Mouse (Mus musculus): ENCODE data around the gene Gpr132. TPM values are rescaled to one million over a fixed set of nuclear protein-coding genes. Genes with fewer than 3 reads are reported as not detected.

The Gpr132 gene
- polyA plus RNA-seq, 1 experiment: not detected

DNA sequence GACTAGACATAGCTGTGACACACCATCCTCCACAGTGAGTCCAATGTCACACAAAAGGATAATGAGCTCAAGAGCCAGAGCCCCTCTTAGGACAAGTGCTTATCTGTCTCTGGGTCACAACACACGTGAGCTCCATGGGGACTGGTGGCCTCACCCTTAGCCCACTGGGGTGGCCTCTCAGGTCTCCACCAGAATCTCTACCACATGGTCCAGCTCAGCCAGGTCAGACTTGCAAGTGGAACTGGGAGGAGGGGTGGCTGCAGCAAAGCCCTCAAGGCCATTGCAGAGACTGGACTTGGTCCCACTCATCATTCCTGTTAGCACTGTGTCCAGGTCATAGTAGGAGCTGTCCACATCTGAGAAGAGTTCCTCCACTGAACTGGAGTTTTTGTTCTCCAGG lies 46.8 kb downstream of the Gpr132 start:
- TF ChIP-seq GATA1 (IDR thresholded peaks at IDR 0.05; ENCODE audit: low read length): no peak

- TF ChIP-seq GATA1 (IDR thresholded peaks at IDR 0.05; ENCODE audit: low read length): no peak
These were observed 47.5 kb downstream of the Gpr132 start for GRCm38 (mm10) chr12:112820401-112820999.

- TF ChIP-seq GATA1 (IDR thresholded peaks at IDR 0.05; ENCODE audit: low read length): no peak
These were observed 48.9 kb downstream of the Gpr132 start for GRCm38 (mm10) chr12:112819057-112819662.

DNA sequence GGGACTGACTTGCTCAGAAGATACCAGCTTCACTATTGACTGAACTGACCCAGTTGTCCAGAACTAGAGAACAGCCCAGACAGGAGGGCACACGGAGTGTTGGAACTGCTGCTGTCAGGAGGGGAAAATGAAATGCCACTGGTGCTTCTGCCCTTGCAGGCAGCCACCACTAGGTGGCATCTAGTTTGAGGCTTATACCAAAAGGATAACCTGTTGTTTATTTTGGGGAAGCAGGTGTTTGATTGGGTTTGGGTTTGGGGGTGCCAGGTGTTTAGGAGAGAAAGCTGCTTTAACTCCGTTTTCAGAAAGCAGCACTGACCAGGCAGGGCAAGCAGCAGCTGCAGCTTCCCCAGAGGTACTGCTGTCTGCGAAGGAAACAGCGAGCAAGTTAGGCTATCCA lies 51.7 kb downstream of the Gpr132 start:
- TF ChIP-seq GATA1 (IDR thresholded peaks at IDR 0.05; ENCODE audit: low read length): no peak

DNA sequence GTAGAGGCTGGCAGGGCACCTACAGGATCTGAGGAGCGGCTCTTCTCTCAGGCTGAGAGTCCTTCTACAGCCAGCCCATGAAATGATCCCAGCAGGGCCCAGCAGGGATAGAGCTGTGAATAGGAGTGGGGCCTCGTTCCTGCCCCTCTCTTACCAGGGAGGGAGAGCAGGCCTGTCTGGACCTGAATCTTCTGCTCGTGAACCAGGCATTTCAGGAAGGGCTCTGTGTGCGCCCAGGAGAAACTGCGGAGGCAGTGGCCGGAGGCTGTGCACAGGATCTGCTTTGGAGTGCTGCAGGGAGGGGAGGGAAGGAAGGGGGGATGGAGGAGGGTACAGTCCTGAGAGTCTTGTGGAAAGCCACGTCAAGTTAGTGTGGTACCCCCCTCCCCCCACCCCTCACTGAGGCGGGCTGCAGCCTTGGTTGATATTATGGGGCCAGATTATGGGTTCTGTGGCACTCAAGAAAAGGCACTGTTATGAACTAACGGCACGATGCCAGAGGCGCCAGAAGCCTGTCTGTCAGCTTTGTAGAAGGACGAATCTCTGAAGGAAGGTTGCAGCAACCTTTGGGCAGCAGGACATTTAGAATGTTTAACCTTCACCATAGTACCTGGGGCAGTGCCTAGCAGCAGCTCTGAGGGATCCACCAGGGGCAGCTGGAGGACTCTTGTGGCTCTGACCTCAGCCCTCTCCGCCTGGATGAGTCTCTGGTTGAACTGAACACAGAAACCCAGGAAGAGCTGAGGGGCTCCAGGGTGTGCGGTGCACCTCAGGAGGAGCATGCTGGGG lies 53.2 kb downstream of the Gpr132 start:
- no peak for TF ChIP-seq GATA1 (IDR thresholded peaks at IDR 0.05; ENCODE audit: low read length)

DNA sequence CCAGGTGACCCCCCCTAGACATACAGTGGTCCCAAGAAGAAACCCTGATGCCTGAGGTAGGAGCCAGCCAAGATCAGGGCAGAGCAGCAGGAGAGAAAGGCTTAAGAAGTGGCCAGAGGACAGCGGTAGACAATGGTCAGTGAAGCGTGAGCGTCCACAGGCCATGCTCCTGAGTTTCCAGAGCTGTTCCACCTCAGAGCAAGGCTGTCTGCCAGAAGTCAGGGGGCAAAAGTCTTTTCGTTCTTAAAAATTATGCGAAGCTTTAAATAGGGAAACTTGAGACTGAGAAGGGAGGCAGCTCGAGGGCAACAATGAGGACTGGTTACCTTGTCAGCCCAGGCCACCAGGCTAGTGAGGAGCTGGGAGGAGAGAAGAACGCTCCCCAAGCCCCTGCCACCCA lies 54.7 kb downstream of the Gpr132 start:
- TF ChIP-seq GATA1 (IDR thresholded peaks at IDR 0.05; ENCODE audit: low read length): no peak

GRCm38 (mm10) chr12:112810092-112810885 lies 57.7 kb downstream of the Gpr132 start:
- no peak for TF ChIP-seq GATA1 (IDR thresholded peaks at IDR 0.05; ENCODE audit: low read length)

DNA sequence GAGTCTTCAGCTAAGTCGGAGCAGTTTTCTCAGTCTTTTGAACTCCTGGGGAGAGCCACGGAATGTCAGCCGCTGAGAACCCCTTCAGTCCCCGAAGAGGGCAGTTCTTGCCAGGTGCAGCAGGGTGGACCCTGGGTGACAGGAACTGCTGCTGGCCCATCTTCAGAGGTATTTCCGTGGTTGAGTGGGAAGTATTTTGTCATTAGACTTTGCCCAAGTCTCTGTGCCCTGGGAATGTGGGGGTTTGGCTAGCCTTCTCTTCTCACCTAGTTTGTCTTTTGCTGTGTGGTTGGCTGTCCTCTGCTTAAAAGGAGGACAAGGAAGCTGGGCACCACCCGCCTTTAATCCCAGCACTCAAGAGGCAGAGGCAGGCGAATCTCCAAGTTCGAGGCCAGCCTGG lies 58.4 kb downstream of the Gpr132 start:
- TF ChIP-seq GATA1 (IDR thresholded peaks at IDR 0.05; ENCODE audit: low read length): no peak

- no peak for TF ChIP-seq GATA1 (IDR thresholded peaks at IDR 0.05; ENCODE audit: low read length)
These were observed 59.3 kb downstream of the Gpr132 start, which contains the start of gene Clba1 for GRCm38 (mm10) chr12:112808587-112809364. Gene Clba1 (plus strand): TSS chr12:112808937.

DNA sequence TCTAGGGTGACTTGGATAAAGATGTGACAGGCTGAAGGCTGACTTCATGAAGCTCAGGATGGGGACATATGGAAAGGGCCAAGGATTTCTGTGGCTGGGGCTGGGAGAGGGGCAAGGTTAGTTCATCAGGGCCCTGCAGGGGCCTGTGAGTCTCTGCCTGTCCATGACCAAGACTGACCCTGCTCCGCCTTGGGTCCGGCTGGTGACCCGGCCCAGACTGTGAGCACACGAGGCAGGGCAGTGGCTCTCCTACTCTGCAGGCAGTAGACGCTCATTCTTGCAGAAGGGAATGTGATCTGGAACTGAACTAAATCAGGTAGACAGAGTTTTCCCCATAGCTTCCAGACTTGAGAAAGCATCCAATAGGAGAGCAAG lies 59.8 kb downstream of the Gpr132 start:
- no peak for TF ChIP-seq GATA1 (IDR thresholded peaks at IDR 0.05; ENCODE audit: low read length)

GRCm38 (mm10) chr12:112807796-112808195 lies 60.2 kb downstream of the Gpr132 start:
- TF ChIP-seq GATA1 (IDR thresholded peaks at IDR 0.05; ENCODE audit: low read length): no peak

- no peak for TF ChIP-seq GATA1 (IDR thresholded peaks at IDR 0.05; ENCODE audit: low read length)
These were observed 62.0 kb downstream of the Gpr132 start for GRCm38 (mm10) chr12:112806044-112806443.

DNA sequence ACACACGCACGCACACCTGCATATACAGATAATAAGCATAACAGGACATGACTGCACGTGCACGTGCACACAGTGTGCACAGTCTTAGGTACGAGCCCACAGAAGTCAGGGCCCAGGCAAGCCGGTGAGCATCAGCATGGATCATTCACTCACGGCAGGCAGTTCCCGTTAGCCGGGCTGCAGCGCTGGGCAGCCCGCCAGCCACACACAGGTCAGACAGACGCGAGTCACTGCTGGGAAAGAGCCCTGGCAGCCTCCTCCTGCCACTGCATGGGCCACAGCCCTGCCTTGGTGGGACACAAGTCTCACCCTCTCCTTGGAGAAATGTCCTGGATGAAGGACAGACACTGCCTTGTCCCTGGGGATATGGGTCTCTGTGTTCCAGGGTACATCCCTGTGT lies 64.0 kb downstream of the Gpr132 start:
- TF ChIP-seq GATA1 (IDR thresholded peaks at IDR 0.05; ENCODE audit: low read length): no peak

- TF ChIP-seq GATA1 (IDR thresholded peaks at IDR 0.05; ENCODE audit: low read length): no peak
These were observed 65.1 kb downstream of the Gpr132 start for GRCm38 (mm10) chr12:112802917-112803316.
